Mouse (Mus musculus): ENCODE data around the gene Lpcat3.
"Not testable (repeated sequence)": the region's sequence is repeated elsewhere in the genome, so short reads cannot be mapped to it uniquely, and the experiment has no call there.

Gene Lpcat3

DNA sequence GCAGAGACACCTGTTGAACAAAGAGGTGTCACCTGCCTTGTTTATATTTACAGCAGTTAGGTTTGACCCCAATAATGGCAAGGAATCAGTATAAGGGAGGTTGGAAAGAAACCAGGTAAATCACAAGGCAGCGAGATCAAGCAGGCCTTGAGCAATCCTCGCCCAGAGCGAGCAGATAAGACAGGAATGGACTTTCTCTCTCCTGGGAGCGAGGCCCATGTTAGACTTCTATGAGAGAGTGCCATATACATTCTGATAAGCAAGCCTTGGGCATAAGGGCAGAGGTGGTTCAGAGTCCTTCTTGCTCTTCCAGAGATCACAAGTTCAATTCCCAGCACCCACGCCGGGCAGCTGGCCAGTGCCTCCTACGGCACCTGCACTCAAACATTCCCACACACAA lies 15.9 kb downstream of the Lpcat3 start:
- no peak for DNase-seq (ENCODE audit: low read depth, low spot score)

DNA sequence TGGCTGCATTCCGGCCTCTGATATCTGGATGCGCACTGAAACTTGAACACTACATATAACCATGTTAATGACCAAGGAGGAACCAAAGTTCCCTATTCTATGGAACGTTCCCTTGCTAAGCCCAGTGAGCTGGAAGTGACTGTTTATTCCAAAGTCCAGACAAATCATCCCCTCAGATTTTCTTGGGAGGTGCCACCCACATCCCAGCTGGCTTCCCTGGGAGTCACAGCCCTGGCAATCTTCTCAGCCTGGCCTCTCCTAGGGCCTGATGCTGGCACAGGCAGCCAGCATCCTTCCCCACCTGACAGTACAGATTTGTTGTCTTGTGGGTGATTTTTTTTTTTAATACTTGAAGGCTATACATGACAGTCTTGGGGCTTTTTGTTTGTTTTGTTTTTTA lies 16.7 kb downstream of the Lpcat3 start:
- no peak for DNase-seq (ENCODE audit: low read depth, low spot score)

DNA sequence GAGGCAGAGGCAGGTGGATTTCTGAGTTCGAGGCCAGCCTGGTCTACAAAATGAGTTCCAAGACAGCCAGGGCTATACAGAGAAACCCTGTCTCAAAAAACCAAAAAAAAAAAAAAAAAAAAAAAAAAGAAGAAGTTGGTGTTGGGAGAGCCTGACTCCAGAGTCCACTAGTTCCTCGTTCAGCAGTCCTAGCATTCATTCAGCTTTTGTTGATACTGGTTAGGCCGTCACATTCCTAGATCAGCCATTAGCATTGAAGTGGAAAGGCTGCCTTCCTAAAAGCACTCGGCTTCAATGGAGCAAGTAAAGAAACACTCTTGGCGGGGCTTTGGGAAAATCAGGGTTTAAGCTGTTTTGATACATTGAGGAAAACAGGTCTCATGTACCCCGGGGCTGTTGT lies 19.5 kb downstream of the Lpcat3 start:
- not testable (repeated sequence) for DNase-seq (ENCODE audit: low read depth, low spot score)

GRCm38 (mm10) chr6:124683591-124684417 lies 21.0 kb downstream of the Lpcat3 start:
- DNase-seq (ENCODE audit: low read depth, low spot score): peak; percentile 22

- DNase-seq (ENCODE audit: low read depth, low spot score): no peak
Observed at GRCm38 (mm10) chr6:124685606-124686386, 23.0 kb downstream of the Lpcat3 start.

DNA sequence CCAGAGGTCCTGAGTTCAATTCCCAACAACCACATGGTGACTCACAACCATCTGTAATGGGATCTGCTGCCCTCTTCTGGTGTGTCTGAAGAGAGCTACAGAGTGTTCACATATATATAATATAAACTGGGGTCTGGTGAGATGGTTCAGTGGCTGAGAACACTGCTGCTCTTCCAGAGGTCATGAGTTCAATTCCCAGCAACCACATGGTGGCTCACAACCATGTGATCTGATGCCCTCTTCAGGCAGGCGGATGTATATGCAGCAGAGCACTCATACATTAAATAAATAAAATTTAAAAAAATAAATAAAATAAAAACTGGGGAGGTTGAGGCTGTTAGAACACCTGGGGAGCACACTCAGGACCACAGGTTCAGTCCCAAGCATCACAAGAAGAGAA lies 23.8 kb downstream of the Lpcat3 start:
- not testable (repeated sequence) for DNase-seq (ENCODE audit: low read depth, low spot score)

GRCm38 (mm10) chr6:124688151-124688758 lies 25.4 kb downstream of the Lpcat3 start:
- no peak for DNase-seq (ENCODE audit: low read depth, low spot score)

DNA sequence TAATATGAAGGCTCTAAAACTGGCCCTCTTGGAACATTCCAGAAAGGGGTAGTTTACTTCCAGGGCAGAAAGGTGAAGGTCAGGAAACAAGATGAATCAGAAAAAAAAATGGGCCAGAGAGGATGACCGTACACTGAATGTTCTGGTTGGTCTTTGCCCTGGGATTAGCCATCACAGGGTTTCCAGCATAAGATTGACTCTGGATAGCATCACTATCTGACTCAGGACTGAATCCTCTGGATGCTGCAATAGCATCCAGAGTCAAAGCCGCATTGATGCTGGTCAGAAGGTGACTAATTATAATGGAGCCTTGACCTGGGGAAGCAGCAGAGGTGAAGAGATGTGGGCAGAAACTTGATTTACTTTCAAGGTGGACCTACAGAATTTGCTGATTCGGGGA lies 26.2 kb downstream of the Lpcat3 start:
- DNase-seq (ENCODE audit: low read depth, low spot score): no peak

DNA sequence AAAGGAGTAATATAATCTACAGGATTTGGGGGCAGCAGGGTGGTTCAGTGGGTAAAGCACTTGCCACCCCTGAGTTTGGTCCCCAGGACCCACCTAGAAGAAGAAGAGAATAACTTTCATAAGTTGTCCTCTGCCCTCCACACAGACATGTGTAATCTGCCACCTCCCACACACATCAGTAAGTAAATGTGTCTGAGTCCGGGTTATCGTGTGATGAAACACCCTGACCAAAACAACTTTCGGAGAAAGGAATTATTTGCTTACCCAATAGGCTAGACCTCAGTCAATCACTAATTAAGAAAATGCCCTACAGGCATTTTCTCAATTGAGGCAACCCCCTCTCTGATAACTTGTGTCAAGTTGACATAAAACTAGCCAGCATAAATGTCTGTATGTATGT lies 27.7 kb downstream of the Lpcat3 start:
- DNase-seq (ENCODE audit: low read depth, low spot score): no peak

- no peak for DNase-seq (ENCODE audit: low read depth, low spot score)
Observed at GRCm38 (mm10) chr6:124693243-124693981, 30.6 kb downstream of the Lpcat3 start.

DNA sequence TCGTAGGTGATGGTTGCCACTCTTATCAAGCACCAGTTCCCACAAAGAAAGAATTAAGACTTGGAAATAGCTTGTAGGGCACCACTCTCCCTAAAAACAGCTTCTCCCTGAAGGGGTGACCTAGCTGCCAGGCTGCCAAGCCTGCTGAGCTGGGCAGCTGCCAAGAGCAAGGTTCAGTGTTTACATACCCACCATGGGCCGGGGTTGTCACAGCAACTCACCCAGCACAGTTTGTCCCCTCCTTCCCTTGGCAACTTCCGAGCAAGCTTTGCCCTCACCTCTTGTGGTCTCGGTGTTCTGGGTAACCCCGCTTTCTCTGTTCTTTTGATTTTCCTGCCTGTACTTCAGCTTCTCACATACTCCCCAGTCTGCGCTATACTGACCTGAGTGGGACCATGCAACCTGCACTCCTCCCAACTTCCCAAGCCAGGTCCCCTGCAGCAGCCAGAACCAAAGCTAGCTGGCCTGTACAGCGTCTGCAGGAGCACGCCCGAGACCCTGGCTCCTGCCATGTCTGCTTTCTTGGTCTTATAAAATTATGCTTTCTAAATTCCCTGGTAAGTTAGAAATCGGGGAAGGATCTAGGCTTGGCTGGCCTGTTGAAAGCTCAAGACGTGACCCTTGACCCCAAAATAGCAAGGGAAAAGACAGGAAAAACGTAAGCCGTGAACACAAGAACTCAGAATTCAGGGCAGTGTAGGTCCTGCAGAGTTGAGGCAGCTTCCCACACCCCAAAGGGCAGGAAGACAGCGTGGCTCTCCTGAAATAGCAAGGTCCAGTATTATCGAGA lies 31.5 kb downstream of the Lpcat3 start:
- DNase-seq (ENCODE audit: low read depth, low spot score): no peak

DNA sequence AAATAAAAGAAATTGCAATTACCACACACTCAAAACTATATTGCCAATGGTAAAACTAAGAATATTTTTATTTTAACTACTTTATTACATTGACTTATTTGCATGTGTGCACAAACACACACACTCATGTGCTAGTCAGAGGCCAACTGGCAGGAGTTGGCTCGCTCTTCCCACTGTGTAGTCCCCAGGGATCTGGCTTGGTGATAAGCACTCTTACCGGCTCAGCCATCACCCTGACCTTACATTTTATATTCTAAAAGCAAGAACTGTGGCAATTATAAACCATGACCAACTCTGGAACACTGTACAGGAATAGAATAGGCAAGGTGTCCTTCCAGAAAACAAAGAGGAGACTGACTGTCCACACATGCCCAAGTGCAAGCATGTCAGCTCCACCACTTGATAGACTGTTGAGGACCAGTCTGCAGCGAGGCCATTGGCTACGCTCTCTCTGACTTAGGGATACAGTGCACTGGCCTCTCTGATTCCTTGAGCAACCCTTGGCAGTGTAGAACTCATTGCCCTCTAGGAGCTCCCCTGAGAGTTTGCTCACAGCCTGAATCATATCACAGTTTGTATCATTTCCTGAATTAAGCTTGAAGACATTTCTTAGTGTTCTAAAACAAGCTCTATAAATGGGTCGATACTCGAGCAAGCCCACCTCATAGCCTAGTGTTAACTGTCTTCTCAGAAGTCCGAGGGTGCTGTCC lies 33.8 kb downstream of the Lpcat3 start:
- no peak for DNase-seq (ENCODE audit: low read depth, low spot score)

DNA sequence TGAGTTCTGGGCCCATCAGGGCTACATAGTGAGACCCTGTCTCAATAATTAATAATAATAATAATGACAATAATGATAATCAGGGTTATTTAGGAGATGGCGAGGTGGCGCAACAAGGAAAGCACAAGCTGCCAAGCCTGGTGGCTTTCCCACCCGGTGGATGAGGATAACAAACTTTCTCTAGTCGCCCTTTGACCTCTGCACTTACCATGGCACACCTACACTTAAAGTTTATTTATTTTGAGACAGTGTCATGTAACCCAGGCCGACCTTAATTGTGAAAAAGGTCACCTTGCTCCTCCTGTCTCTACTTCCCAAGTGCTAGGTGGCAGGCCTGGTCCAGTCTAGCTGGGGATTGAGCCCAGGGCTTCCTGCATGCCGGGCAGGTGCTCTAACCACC lies 35.9 kb downstream of the Lpcat3 start:
- DNase-seq (ENCODE audit: low read depth, low spot score): no peak

DNA sequence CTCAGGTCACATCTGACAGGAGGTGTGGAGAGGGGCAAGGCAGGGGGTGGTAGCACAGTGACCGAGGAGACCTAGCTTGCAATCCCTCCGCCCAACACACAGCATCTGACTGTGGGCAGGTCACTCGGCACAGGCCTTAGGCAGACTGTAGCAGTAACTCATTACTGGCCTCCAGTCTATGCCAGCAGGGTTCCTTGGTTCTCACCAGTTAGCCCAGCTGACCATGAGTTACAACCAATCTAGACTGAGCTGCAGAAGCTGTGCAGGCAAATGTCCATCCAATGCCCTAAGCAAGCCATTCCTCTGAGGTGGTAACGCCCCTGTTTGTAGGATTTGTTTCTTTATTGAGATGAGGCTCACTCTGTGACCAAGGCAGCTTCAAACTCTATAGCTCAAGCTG lies 36.5 kb downstream of the Lpcat3 start:
- DNase-seq (ENCODE audit: low read depth, low spot score): no peak

DNA sequence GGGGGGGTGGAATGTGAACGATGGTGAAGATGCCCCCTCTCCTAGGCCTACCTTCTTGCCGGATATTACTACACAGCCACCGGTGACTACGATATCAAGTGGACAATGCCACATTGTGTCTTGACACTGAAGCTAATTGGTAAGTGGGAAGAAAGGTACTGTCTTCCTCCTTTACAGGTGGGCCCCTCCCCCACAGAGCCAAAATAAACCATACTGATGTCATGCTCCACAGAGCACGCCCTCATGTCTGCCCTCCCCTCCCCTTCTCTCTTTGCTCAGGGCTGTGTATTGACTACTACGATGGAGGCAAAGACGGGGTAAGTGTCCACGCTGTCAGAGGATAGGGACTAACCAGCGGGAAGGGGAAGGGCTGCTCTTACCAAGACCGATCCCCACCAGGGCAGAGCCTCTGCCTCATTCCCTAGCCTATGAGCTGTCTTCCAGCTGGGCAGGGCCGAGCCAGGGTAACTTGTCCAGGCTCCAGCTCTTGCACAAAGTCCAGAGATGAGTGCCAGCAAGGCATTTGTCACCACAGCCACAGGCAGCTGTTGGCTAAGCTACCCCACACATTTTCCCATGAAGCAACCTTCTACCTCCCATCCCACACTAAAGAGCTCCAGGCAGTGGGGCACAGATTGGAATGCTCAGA lies 37.3 kb downstream of the Lpcat3 start:
- DNase-seq (ENCODE audit: low read depth, low spot score): no peak

DNA sequence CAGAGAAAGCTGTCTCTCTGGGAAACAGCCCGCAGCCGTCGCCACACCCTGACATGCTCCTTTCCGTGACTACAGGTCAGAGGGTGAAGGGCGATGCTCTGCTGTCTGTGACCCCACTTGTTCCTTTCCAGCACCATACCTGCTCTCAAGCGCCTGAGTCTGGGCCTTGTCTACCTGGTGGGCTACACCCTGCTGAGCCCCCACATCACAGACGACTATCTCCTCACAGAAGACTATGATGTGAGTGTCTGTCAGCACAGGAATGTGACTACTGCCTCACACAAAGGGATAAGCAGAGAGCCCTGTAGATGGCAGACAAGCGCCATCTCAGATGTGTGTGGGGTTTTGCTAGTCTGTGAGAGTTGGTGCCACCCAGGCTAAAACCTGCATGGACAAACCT lies 38.5 kb downstream of the Lpcat3 start:
- peak; percentile 52 for DNase-seq (ENCODE audit: low read depth, low spot score)

DNA sequence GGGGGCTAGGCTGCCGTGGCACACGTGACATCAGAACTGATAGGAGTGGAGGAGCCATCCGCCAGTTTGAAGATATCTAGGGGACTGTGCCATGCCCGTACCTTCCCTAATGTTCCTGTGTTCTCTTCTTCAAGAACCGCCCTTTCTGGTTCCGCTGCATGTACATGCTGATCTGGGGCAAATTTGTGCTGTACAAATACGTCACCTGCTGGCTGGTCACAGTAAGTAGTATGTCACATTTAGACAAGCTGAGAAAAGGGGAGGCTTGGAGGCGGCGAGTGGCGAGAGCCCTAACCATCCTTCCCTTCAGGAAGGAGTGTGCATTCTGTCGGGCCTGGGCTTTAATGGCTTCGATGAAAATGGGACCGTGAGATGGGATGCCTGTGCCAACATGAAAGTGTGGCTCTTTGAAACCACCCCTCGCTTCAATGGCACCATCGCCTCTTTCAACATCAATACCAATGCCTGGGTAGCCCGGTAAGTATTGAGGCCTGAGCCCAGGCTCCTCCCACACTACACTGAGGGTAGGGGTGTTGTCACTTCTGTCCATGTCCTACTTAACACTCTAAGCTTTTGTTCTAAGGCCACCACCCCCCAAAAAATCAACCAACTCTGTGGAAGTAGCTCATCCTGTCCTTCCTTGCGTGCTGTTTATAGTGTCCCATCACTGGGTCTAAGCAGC lies 39.4 kb downstream of the Lpcat3 start:
- no peak for DNase-seq (ENCODE audit: low read depth, low spot score)

DNA sequence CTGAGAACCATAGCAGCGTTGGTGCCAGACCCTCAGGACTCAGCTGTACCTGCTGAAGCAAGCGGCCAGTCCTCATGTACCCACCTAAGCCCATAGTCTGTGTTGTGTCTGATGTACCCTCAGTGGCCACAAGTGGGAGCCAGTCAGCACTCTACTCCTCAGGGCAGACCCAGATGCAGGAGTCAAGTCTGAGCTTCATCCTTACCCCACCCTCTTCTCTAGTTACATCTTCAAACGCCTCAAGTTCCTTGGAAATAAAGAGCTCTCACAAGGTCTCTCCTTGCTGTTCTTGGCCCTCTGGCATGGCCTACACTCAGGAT lies 39.9 kb downstream of the Lpcat3 start:
- DNase-seq (ENCODE audit: low read depth, low spot score): peak; percentile 93

- no peak for DNase-seq (ENCODE audit: low read depth, low spot score)
Observed at GRCm38 (mm10) chr6:124703789-124704188, 41.0 kb downstream of the Lpcat3 start.
